Mouse (Mus musculus): ENCODE data around the gene Vmn1r74. TPM values are rescaled to one million over a fixed set of nuclear protein-coding genes. Genes with fewer than 3 reads are reported as not detected.
"Not testable (repeated sequence)": the region's sequence is repeated elsewhere in the genome, so short reads cannot be mapped to it uniquely, and the experiment has no call there.

Gene Vmn1r74
- not detected in 2 replicates for polyA plus RNA-seq (2014; fragmentation: Nextera tagmentation; extraction: Ambion mirVana)

- no peaks in the 10 kb centered on the region for H3K27me3 ChIP-seq (ENCODE audit: control insufficient read depth, insufficient read depth, low read length)
- ATAC-seq (replicated peaks; ENCODE audit: insufficient number of reproducible peaks, low FRiP score, low TSS enrichment), result no peak
- 71% methylated on average over 2 of the region's 2 CpGs for WGBS (ENCODE audit: insufficient replicate concordance)
- H3K4me1 ChIP-seq (ENCODE audit: control insufficient read depth, insufficient read depth, low read length), result no peaks in the 10 kb centered on the region
- H3K4me2 ChIP-seq, result no peak within 1 kb of the TSS
- H3K36me3 ChIP-seq (ENCODE audit: control insufficient read depth, insufficient read depth, low read length), result no peaks in the 10 kb centered on the region
- H3K9ac ChIP-seq (ENCODE audit: low read depth, low read length), result no peak within 1 kb of the TSS
- no peaks in the 10 kb centered on the region for H3K9me3 ChIP-seq (replicated peaks; ENCODE audit: control insufficient read depth, low read length)
- no peak within 1 kb of the TSS for H3K27ac ChIP-seq (ENCODE audit: low read depth, low read length)
- no peak within 1 kb of the TSS for H3K4me3 ChIP-seq (ENCODE audit: low read depth, low read length)
Measured at GRCm38 (mm10) chr7:11833680-11834079, at the start of gene Vmn1r74. Gene Vmn1r74 (plus strand): TSS chr7:11833980.

- ATAC-seq (replicated peaks; ENCODE audit: insufficient number of reproducible peaks, low FRiP score, low TSS enrichment), result no peak
- H3K4me1 ChIP-seq (ENCODE audit: control insufficient read depth, insufficient read depth, low read length), result no peaks in the 10 kb centered on the region
- no peak overlapping the region for H3K27ac ChIP-seq (ENCODE audit: low read depth, low read length)
- no peak overlapping the region for H3K9ac ChIP-seq (ENCODE audit: low read depth, low read length)
- H3K27me3 ChIP-seq (ENCODE audit: control insufficient read depth, insufficient read depth, low read length), result no peaks in the 10 kb centered on the region
- no peaks in the 10 kb centered on the region for H3K36me3 ChIP-seq (ENCODE audit: control insufficient read depth, insufficient read depth, low read length)
- no peak overlapping the region for H3K4me3 ChIP-seq (ENCODE audit: low read depth, low read length)
- H3K4me2 ChIP-seq, result no peak overlapping the region
- peaks cover 2% of the 10 kb centered on the region for H3K9me3 ChIP-seq (replicated peaks; ENCODE audit: control insufficient read depth, low read length)
Measured at GRCm38 (mm10) chr7:11813751-11814150, 20.0 kb upstream of the Vmn1r74 start.

DNA sequence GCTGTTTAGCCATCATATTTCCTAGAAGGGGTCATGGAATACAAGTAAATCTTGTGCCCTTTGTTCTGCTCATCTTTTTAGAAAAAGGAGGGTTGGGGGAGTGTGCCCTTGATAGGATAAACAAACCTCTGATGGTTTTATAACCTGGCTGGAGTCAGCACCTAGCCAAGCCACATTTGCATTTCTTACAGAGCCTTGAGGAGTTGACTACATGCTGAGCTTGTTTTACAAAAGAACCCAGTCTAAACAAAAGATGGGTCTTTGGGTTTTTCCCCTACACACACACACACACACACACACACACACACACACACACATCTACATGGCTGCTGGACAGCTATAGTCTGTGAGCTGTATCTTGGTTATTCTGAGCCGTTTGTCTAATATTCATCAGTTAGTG is 11.6 kb upstream of the Vmn1r74 start:
- H3K9me3 ChIP-seq (replicated peaks; ENCODE audit: control insufficient read depth, low read length), result peaks cover 8% of the 10 kb centered on the region
- H3K9ac ChIP-seq (ENCODE audit: low read depth, low read length), result no peak overlapping the region
- no peak for ATAC-seq (replicated peaks; ENCODE audit: insufficient number of reproducible peaks, low FRiP score, low TSS enrichment)
- no peak overlapping the region for H3K27ac ChIP-seq (ENCODE audit: low read depth, low read length)
- no peak overlapping the region for H3K4me2 ChIP-seq
- H3K36me3 ChIP-seq (ENCODE audit: control insufficient read depth, insufficient read depth, low read length), result no peaks in the 10 kb centered on the region
- WGBS (ENCODE audit: insufficient replicate concordance), result 79% methylated on average over 1 of the region's 1 CpGs
- no peak overlapping the region for H3K4me3 ChIP-seq (ENCODE audit: low read depth, low read length)
- H3K27me3 ChIP-seq (ENCODE audit: control insufficient read depth, insufficient read depth, low read length), result no peaks in the 10 kb centered on the region
- H3K4me1 ChIP-seq (ENCODE audit: control insufficient read depth, insufficient read depth, low read length), result no peaks in the 10 kb centered on the region

DNA sequence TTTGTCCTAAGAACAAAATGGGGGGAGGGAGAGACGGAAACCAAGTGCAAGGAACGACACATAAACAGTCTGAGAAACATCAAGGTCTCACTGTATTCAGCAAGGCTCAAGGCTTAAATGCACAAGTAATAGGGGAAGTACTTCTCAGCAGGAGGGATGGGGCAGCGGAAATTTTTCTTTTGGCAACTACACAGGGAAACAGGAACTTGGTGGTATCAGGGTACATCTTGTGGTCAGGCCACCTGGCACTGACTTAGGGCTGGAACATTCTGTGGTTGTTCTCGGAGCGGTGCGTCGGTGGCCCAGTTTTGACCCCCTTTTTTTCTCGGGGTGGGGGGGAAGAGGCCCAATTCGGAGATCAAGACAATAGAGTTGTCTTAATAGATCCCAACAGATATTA is 10.5 kb upstream of the Vmn1r74 start:
- not testable (repeated sequence) for H3K27ac ChIP-seq (ENCODE audit: low read depth, low read length); H3K9ac ChIP-seq (ENCODE audit: low read depth, low read length); H3K4me2 ChIP-seq; ATAC-seq (replicated peaks; ENCODE audit: insufficient number of reproducible peaks, low FRiP score, low TSS enrichment); H3K9me3 ChIP-seq (replicated peaks; ENCODE audit: control insufficient read depth, low read length); H3K36me3 ChIP-seq (ENCODE audit: control insufficient read depth, insufficient read depth, low read length); H3K4me1 ChIP-seq (ENCODE audit: control insufficient read depth, insufficient read depth, low read length); H3K4me3 ChIP-seq (ENCODE audit: low read depth, low read length); H3K27me3 ChIP-seq (ENCODE audit: control insufficient read depth, insufficient read depth, low read length)
- 82% methylated on average over 9 of the region's 9 CpGs for WGBS (ENCODE audit: insufficient replicate concordance)

GRCm38 (mm10) chr7:11874330-11874729 is 40.5 kb downstream of the Vmn1r74 start, which contains the start of gene Vmn1r75:
Gene Vmn1r75 (plus strand): TSS chr7:11874630.
- Histone ChIP-seq H3K27ac (ENCODE audit: low read depth, low read length) (no peak within 1 kb of the TSS), H3K9me3 (replicated peaks; ENCODE audit: control insufficient read depth, low read length) (no peaks in the 10 kb centered on the region), H3K4me2 (no peak within 1 kb of the TSS), H3K4me3 (ENCODE audit: low read depth, low read length) (no peak within 1 kb of the TSS), H3K36me3 (ENCODE audit: control insufficient read depth, insufficient read depth, low read length) (no peaks in the 10 kb centered on the region), H3K9ac (ENCODE audit: low read depth, low read length) (no peak within 1 kb of the TSS), H3K4me1 (ENCODE audit: control insufficient read depth, insufficient read depth, low read length) (no peaks in the 10 kb centered on the region), H3K27me3 (ENCODE audit: control insufficient read depth, insufficient read depth, low read length) (no peaks in the 10 kb centered on the region)
- ATAC-seq (replicated peaks; ENCODE audit: insufficient number of reproducible peaks, low FRiP score, low TSS enrichment), result no peak

Other genes starting within 250 kb of the Vmn1r74 start
- gene Zscan4-ps3, start 224.7 kb upstream of the Vmn1r74 start, polyA plus RNA-seq (2014; fragmentation: Nextera tagmentation; extraction: Ambion mirVana), result not detected in 2 replicates
- gene Vmn1r72, start 153.8 kb upstream of the Vmn1r74 start, polyA plus RNA-seq (2014; fragmentation: Nextera tagmentation; extraction: Ambion mirVana), result not detected in 2 replicates
- gene Vmn1r73, start 103.7 kb upstream of the Vmn1r74 start, polyA plus RNA-seq (2014; fragmentation: Nextera tagmentation; extraction: Ambion mirVana), result not detected in 2 replicates
- not detected in 2 replicates for gene Vmn1r75, start 40.6 kb downstream of the Vmn1r74 start, polyA plus RNA-seq (2014; fragmentation: Nextera tagmentation; extraction: Ambion mirVana)
- gene Vmn1r76, start 104.2 kb downstream of the Vmn1r74 start, polyA plus RNA-seq (2014; fragmentation: Nextera tagmentation; extraction: Ambion mirVana), result not detected in 2 replicates
- gene Vmn1r77, start 202.8 kb downstream of the Vmn1r74 start, polyA plus RNA-seq (2014; fragmentation: Nextera tagmentation; extraction: Ambion mirVana), result not detected in 2 replicates

Measured in heart, embryonic 11.5 days (tissue).